Mouse (Mus musculus) hindbrain, postnatal 0 days (tissue): ENCODE data around the gene Epop. TPM values are rescaled to one million over a fixed set of nuclear protein-coding genes. Genes with fewer than 3 reads are reported as not detected.
"Not testable (repeated sequence)": the region's sequence is repeated elsewhere in the genome, so short reads cannot be mapped to it uniquely, and the experiment has no call there.

Experiments used
- ATAC-seq: fragments of 200-750 bp; cut with Nextera tagmentation; 2 replicates; pipeline ENCODE4 v1.8.0; 2017; ENCODE audit warnings: mild to moderate bottlenecking, moderate TSS enrichment, moderate library complexity
- DNase-seq: peaks from one replicate; pipeline ENCODE4 v3.0.0-alpha.2; 2015; ENCODE audit warnings: low spot score
- H3K27ac ChIP-seq: fragments of 300-500 bp; sonication (generic); 2 replicates; pipeline ENCODE4 v1.5.1; 2014; ENCODE audit warnings: mild to moderate bottlenecking
- H3K27me3 ChIP-seq: fragments of 300-500 bp; sonication (generic); 2 replicates; pipeline ENCODE4 v1.6.1; 2014; ENCODE audit warnings: low read length, mixed read lengths; ENCODE audit not compliant: insufficient read depth
- H3K36me3 ChIP-seq: fragments of 300-500 bp; sonication (generic); 2 replicates; pipeline ENCODE4 v1.6.1; 2014; ENCODE audit warnings: low read length, mixed read lengths; ENCODE audit not compliant: insufficient read depth
- H3K4me1 ChIP-seq: fragments of 300-500 bp; sonication (generic); 2 replicates; pipeline ENCODE4 v1.6.1; 2014; ENCODE audit warnings: antibody characterized with exemption, low read length, mixed read lengths; ENCODE audit not compliant: insufficient read depth
- H3K4me2 ChIP-seq: fragments of 300-500 bp; sonication (generic); 2 replicates; pipeline ENCODE4 v1.6.1; 2014; ENCODE audit warnings: low read depth, mild to moderate bottlenecking, low read length, moderate library complexity, mixed read lengths
- H3K4me3 ChIP-seq: fragments of 300-500 bp; sonication (generic); 2 replicates; pipeline ENCODE4 v1.5.1; 2014; ENCODE audit warnings: low read length
- H3K9ac ChIP-seq: fragments of 300-500 bp; sonication (generic); replicated peaks from 2 replicates; pipeline ENCODE4 v1.6.1; 2014; ENCODE audit warnings: mild to moderate bottlenecking, low read length, moderate library complexity, mixed read lengths
- H3K9me3 ChIP-seq: fragments of 300-500 bp; sonication (generic); 2 replicates; pipeline ENCODE4 v1.6.1; 2016; ENCODE audit warnings: low read length, mixed read lengths
- CTCF ChIP-seq: IDR thresholded peaks from 2 replicates; pipeline ENCODE4 v1.5.1; 2016; ENCODE audit warnings: antibody characterized with exemption, control low read depth, low read depth
- WGBS: fragments of 180-500 bp; shearing (Covaris S2); extraction: QIAGEN DNeasy Blood & Tissue Kit; methylation state at CpG from one replicate; pipeline ENCODE4 v1.1.7; 2014; 5-methylcytosine and 5-hydroxymethylcytosine counted together
- polyA plus RNA-seq: library from polyadenylated mRNA; unstranded; fragments of >200 nt; fragmentation: Nextera tagmentation; extraction: Ambion mirVana; gene quantifications from 2 replicates; pipeline ENCODE4 v1.2.1, GENCODE M21; 2015
- total RNA-seq: library from RNA; depleted of rRNA; stranded (reverse); fragments of >200 nt; gene quantifications from 2 replicates; pipeline ENCODE4 v1.2.3, GENCODE M21; 2014

The Epop gene
- total and polyA plus RNA-seq, 2 experiments from 2014 or later: 2.4 to 11.0 TPM

DNA sequence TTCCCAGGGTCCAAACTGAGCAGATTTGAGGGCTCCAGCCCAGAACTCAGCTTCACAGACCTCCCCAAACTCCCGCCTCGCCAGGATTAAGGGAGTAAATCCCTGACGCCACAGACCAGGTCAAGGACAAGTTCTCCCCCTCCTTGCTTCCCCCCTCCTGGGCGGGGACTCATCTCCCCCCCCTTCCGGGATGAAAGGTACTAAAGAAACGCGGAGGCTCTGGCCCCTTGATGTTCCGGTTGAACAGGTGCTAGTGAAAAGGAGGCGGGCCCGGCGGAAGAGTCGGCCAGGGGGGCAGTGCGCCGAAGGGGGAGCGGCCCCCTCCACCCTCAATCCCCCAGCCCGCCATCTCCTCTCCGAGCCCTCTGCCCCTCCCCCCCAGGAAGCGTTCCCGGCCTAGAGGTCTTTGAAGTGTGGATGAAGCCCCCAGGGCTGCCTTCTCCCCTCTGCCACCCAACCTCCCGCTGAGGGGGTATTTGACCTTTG is 32.2 kb upstream of the Epop start:
- Histone ChIP-seq H3K36me3 (no peaks in the 10 kb centered on the region; the same call in 1 of the 2 replicates), H3K4me3 (peak overlapping the region; percentile 25), H3K4me1 (peaks cover 15% of the 10 kb centered on the region; the same call in 1 of the 2 replicates), H3K27me3 (peaks cover 9% of the 10 kb centered on the region; the same call in 1 of the 2 replicates), H3K9me3 (no peaks in the 10 kb centered on the region), H3K27ac (no peak overlapping the region), H3K4me2 (peak overlapping the region; percentile 92), H3K9ac (no peak overlapping the region)
- TF ChIP-seq CTCF: no peak
- ATAC-seq (no peak), DNase-seq (no peak)
- WGBS: under 1% methylated on average over 20 of the region's 20 CpGs

DNA sequence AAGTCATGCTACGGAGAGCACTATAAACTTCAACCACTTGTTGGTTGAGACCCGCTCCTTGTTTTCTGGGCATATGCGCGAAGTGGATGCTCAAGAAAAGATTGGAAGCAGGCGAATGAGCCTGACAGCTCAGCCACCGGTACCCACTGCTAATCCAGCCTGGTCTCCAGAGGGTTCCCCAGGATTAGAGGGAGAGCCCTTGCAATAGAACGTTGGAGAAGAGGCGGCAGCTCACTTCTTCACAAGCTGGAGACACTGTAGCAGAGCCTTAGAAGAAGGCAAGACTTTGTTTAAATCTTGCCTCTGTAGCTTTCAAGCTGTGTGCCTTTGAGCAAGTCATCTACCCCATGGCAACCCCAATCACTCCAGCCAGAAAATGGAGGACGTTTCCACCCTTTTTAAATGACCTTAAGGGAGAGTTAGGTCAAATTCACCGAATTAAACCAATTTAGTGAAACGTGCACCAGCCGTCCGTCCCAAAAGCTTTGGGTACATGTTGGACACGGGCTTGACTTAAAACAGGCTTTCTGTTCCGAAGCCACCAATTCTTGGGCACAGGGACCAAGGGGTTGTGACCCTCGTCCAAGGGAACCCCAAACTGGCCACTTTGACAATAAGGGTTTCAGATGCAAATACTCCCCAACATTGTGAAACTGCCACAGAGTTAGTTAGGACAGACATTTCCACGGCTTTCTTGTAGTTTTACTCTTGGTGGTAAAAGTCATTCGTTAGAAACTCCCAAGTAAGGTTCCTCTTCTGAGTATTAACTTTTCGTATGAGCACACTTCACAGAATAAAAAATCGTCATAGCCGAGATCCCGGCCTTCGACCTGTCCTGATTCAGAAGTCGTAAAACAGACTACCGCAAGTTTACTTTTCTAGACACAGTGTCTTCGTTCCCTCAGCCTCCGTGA is 31.5 kb upstream of the Epop start:
- Histone ChIP-seq H3K9me3 (no peaks in the 10 kb centered on the region), H3K4me1 (peaks cover 15% of the 10 kb centered on the region; the same call in 1 of the 2 replicates), H3K4me2 (peak overlapping the region; percentile 92), H3K36me3 (no peaks in the 10 kb centered on the region; the same call in 1 of the 2 replicates), H3K27me3 (peaks cover 9% of the 10 kb centered on the region; the same call in 1 of the 2 replicates), H3K9ac (no peak overlapping the region; the same call in 1 of the 2 replicates), H3K27ac (no peak overlapping the region), H3K4me3 (peak overlapping the region; percentile 62)
- no peak for TF ChIP-seq CTCF
- ATAC-seq (no peak), DNase-seq (no peak)
- 3% methylated on average over 27 of the region's 27 CpGs for WGBS

DNA sequence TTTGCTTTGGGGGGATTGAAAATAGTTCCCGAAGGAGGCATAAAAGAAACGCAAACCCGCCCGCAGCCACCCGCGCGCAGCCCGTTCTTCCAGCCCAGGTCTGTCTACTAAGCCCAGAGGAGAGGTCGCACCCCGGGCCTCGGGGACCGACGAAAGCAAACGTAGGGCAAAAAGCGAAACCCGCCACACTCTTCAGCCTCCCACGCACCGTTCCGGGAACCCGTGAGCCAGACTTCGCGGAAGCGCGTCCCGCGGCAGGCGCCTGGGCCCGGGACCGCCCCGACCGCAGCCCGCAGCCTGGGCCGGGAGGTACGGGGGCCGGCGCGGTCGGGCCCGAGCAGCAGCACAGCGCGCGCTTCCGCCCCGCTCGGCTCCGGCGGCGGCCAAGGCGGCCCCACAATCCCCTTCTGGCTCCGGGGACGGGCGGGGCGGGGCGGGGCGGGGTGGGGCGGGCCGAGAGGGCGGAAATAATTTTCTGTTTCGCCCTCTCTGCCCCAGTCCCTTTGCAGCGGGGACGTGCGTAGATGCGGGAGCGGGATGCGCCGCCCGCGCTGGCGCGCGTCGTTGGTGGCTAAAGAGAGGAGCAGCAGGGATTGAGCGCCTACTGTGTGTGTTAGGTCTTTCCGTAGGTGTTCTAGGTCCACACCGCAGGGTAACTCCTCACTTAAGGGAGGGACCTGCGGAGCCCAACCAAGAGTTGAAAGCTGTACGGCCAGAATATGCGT is 30.6 kb upstream of the Epop start:
- H3K27ac ChIP-seq: peak overlapping the region; percentile 59; the same call in 1 of the 2 replicates
- H3K9ac ChIP-seq: peak overlapping the region; percentile 68
- WGBS: under 1% methylated on average over 67 of the region's 78 CpGs
- ATAC-seq: peak; percentile 87
- no peaks in the 10 kb centered on the region for H3K36me3 ChIP-seq
- H3K4me2 ChIP-seq: peak overlapping the region; percentile 60
- peak overlapping the region; percentile 62 for H3K4me3 ChIP-seq
- DNase-seq: peak; percentile 84
- H3K4me1 ChIP-seq: peaks cover 15% of the 10 kb centered on the region; the same call in 1 of the 2 replicates
- H3K27me3 ChIP-seq: peaks cover 9% of the 10 kb centered on the region; the same call in 1 of the 2 replicates
- TF ChIP-seq CTCF: no peak
- no peaks in the 10 kb centered on the region for H3K9me3 ChIP-seq

DNA sequence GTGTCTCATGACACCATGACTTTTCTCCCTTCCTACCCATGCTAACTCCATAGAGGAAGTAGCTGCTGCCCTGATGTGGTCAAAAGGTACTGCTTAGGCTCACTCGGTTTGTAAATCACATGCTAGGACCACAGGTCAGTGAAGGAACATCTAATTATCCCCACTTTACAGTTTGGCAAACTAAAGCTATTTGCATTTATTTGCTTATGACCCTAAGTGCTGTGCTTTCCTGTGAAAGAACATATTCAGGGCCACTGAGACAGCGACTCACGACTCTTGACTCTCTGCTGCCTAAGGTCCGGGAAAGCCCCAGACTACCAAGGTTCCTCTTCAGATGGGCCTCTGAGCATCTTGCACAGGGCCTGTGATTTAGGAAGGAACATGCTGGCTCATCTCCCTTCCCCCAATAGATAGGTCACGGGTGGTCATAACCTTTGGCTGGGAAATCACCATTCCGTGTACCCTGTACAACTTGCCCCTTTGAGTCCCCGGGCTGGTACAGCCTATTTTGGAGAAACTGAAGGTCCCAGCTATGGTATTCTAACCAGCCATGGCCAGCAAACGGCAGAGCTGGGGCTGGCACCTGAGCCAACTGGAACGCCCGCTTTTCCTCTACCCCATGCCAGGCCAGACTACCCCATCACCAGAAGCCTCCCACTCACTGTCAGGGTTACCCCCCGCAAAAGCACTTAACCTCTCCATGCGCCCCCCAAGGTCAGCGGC is 29.9 kb upstream of the Epop start:
- H3K4me1 ChIP-seq: peaks cover 9% of the 10 kb centered on the region; the same call in 1 of the 2 replicates
- H3K27ac ChIP-seq: peak overlapping the region; percentile 59; the same call in 1 of the 2 replicates
- ATAC-seq (no peak), DNase-seq (no peak)
- 13% methylated on average over 13 of the region's 13 CpGs for WGBS
- H3K27me3 ChIP-seq: peaks cover 9% of the 10 kb centered on the region; the same call in 1 of the 2 replicates
- TF ChIP-seq CTCF: no peak
- no peaks in the 10 kb centered on the region for H3K9me3 ChIP-seq
- H3K36me3 ChIP-seq: no peaks in the 10 kb centered on the region
- H3K9ac ChIP-seq: peak overlapping the region; percentile 68
- H3K4me2 ChIP-seq: peak overlapping the region; percentile 60
- peak overlapping the region; percentile 62 for H3K4me3 ChIP-seq

DNA sequence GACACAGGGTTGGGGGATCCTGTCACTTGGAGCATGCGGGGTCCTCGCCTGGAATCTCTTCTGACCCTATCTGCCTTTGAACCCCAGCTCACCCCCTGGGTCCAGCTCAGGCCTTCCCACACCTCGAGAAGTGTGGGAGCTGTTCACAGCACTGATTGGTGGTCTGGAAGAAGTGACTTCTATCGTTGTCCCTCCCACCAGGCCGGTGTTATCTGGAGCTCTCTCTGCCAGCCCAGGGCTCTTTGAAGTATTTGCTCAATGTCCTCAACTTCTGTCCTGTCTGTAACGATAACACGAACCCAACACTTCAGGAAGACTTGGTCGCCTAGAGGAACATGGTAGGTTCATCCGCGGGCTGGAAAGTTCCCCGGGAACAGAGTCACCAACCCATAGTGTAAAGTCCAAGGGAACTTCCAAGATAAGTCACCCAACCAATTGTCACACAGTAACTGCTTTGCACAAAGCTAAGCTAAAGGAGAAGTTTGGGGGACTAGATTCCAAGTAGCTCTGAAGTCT is 29.3 kb upstream of the Epop start:
- peaks cover 9% of the 10 kb centered on the region; the same call in 1 of the 2 replicates for H3K4me1 ChIP-seq
- DNase-seq: no peak
- H3K9ac ChIP-seq: no peak overlapping the region; the same call in 1 of the 2 replicates
- H3K27me3 ChIP-seq: peaks cover 9% of the 10 kb centered on the region; the same call in 1 of the 2 replicates
- peak overlapping the region; percentile 60 for H3K4me2 ChIP-seq
- WGBS: 77% methylated on average over 11 of the region's 11 CpGs
- H3K9me3 ChIP-seq: no peaks in the 10 kb centered on the region
- TF ChIP-seq CTCF: no peak
- H3K4me3 ChIP-seq: peak overlapping the region; percentile 62; the same call in 1 of the 2 replicates
- H3K27ac ChIP-seq: no peak overlapping the region
- no peaks in the 10 kb centered on the region for H3K36me3 ChIP-seq
- no peak for ATAC-seq

DNA sequence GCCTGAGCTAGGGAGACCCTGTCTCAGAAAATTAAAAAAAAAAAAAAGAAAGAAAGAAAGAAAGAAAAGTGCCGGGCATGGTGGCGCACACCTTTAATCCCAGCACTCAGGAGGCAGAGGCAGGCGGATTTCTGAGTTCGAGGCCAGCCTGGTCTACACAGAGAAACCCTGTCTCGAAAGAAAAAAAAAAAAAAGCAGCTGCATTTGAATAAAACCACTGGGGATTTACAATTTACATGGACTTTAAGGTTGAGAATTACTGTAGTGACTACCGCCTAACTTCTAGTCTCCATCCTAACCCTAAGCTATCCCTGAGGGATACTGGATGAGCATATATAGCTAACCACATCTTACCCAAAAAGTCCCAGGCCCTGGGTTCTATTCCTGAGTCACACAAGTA is 28.5 kb upstream of the Epop start:
- 90% methylated on average over 6 of the region's 6 CpGs for WGBS
- not testable (repeated sequence) for H3K4me1 ChIP-seq, H3K27ac ChIP-seq, H3K9ac ChIP-seq, H3K9me3 ChIP-seq, H3K4me3 ChIP-seq, ATAC-seq, H3K27me3 ChIP-seq, H3K36me3 ChIP-seq, H3K4me2 ChIP-seq, DNase-seq
